Mouse (Mus musculus): ENCODE measurements around the gene Pik3ap1.

The Pik3ap1 gene

GRCm38 (mm10) chr19:41282216-41282615 lies 102.7 kb downstream of the Pik3ap1 start:
- no peak for DNase-seq (ENCODE audit: low spot score in 2 of 2)

DNA sequence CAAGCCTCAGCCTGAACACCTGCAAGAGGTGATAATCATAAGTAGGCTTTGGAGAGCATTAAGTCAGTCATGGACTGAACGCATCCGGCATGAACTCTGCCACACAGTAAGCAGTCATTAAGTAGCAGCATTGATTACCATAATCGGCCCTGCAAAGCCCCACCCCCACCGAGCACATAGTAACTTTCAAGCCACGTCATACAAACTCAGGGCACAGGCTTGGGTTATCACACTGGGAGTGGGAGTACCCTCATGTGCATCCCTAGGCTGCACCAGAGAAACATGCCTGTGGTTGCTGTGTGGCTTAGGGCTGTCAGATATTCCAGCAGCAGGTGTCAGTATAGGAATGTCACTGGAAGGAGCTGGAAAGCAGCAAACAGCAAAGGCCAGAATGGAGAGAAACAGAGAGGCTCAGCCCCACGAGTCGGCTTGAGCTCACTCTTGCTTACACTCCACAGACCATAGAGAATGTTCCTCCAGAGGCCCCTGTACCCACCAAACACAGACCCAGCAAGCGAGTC lies 105.1 kb downstream of the Pik3ap1 start:
- no peak for DNase-seq (ENCODE audit: low spot score in 2 of 2)

DNA sequence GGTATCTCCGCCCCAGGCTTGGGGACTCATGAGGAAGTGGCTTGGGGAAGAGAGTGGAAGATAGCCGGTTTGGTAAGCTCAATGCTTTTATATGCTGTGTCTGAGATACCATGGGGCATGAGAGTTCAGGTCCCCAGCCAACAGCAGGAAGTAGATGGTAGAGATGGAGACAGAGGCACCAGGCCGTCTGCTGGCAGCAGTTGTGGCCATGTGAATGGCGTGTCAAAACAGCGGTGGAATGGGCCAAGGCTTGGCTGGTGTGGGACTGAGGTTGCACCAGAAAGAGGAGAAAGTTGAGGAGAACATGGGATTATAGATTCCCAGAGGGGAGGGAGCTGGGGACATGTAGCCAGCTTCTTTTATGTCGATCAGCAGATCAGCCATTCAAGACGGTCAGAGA lies 106.3 kb downstream of the Pik3ap1 start:
- no peak for DNase-seq (ENCODE audit: low spot score in 2 of 2)

GRCm38 (mm10) chr19:41275588-41275987 lies 109.3 kb downstream of the Pik3ap1 start:
- DNase-seq (ENCODE audit: low spot score in 2 of 2): no peak

DNA sequence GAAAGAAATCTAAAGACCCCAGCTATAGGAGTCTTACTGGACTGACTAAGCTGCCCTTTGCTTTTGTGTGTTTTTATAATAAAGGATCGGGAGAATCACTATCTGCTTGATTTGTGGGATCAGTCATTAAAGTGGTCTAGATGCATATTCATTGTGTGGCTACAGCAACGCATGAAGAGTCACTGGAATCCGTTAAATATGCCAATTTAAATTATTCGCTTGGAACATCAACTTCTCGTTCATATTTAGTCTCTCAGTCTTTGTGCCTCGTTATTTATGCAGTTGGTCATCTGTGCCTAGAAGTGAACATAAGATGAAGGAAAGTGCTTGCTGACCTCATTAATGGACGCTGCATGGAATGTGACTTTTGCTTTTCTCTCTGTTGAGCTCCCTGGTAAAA lies 114.0 kb downstream of the Pik3ap1 start:
- DNase-seq (ENCODE audit: low spot score in 2 of 2): no peak

- no peak for DNase-seq (ENCODE audit: low spot score in 2 of 2)
Measured at GRCm38 (mm10) chr19:41270151-41270727, 114.7 kb downstream of the Pik3ap1 start.

DNA sequence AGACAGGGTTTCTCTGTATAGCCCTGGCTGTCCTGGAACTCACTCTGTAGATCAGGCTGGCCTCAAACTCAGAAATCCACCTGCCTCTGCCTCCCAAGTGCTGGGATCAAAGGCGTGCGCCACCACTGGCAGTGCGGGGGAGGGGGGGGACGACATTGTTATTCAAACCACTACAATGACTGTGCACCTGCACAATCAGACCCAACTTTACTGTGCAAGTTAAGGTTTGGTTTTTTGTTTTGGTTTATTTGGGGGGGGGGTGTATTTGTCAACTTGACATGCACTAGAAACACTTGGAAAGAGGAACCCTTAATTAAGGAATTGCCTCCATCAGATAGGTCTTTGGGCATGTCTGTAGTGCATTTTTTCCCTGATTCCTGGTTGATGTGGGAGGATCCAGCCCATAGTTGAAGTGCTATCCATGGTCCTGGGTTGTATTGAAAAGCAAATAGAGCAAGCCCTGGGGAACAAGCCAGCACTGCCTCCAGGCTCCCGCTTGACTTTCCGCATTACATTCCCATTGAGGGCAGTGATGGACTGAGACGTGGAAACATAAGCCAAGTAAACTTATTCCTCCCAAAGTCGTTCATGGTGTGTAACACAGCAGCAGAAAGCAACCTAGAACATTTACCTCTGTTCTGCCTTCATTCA lies 118.5 kb downstream of the Pik3ap1 start:
- DNase-seq (ENCODE audit: low spot score in 2 of 2): no peak

DNA sequence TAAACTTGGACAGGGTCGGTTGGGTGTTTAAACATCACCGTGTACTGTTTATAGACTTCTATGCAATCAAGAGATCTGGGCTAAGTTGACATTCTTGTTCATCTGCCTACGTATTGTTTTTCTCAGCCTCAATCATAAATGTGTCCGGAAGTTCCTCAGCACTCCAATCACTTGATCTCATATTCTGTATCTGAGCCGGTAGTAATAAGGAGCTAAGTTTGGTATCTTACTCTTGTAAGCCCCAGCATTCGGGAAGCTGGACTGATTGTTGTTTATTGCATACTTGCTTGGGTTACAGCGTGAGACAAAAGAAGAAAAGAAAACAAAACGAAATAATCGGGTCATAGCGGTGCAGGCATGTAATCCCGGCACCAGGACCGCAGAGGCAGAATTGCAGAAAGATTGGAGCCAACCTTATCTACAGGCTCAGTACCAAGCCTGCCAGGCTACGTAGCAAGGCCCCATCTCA lies 120.5 kb downstream of the Pik3ap1 start:
- DNase-seq (ENCODE audit: low spot score in 2 of 2): no peak

GRCm38 (mm10) chr19:41263630-41264295 lies 121.1 kb downstream of the Pik3ap1 start, which contains the start of gene Tm9sf3:
Gene Tm9sf3, minus strand, starts transcription at chr19:41263997.
- peak; percentile 70 to 87 for DNase-seq (ENCODE audit: low spot score in 2 of 2)

DNA sequence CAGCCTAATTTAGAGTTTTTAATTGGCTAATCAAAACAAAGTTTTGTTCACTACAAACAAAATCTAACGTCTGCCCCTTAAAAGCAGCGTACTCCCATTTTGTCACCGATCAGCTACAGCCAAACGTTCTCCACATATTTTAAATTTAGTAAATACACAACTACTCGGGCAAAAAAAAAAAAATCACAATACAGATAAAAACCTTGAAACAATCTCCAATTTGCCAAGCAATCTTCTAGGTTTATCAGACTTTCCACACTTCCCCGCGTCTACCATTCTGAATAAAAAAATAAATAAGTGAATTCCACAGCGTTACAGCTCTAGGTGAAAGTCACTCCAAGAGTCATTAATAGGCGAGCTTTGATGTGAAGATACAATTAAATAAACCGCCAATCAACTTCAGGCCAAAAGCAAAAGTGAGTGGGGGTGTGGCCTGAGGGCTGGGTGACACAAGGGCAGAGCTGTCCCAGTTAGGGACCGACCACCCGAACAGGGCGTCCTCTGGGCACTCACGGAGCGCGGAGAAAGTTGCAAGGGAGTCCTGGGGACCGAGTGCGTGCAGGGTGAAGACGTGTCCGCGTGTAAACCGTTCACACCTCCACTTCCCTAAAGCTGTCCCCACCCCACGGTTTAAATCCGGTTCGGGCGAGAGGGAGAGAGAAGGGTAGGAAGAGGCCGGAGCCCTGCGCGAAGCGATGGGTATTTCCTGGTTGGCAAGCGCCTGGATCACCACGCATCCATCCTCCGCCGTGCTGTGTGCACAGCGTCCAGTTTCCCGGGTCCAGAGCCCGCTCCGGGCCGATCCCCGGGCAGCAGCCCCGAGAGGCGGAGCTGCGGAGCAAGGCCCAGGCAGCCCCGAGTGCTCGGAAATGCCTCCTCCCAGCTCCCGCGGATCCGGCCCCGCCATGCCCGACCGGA lies 121.9 kb downstream of the Pik3ap1 start:
- peak; percentile 35 to 60 for DNase-seq (ENCODE audit: low spot score in 2 of 2)

DNA sequence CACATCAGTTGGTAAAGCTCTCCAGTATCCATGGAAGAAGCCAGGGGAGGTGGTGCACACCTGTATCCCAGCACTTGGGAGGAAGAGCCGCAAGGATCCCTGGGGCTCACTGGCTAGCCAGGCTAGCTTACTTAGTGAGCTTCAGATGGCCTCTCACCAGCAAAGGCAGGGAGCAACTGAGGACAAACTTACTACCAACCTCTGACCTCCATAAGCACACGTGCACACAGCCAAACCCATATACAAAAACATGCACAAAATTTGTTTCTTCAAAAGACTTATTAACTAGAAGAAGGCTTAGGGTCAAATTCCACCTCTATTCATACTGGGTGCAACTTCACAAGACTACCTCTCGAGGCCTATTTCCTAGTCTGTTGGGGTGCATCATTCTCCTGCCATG lies 124.2 kb downstream of the Pik3ap1 start:
- no peak for DNase-seq (ENCODE audit: low spot score in 2 of 2)

DNA sequence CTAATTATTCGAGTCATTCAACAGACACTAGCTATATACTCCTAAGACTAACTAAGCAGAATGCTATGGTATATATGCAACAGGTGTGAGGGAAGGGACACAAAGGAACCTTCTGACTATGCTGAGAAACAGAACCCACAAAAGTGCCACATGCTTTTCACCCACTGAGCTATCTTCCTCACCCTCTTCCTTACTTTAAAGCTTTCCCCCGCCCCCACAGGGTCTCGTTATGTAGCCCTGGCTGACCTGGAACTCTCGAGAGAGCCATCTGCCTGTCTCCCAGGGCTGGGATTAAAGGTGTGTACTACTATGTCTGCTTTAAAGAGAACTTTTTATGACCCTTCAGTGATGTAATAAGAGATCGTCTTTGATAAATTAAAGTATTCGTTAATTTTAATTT lies 125.6 kb downstream of the Pik3ap1 start:
- no peak for DNase-seq (ENCODE audit: low spot score in 2 of 2)

- DNase-seq (ENCODE audit: low spot score in 2 of 2): peak in 1 of 2 experiments; percentile 46
Measured at GRCm38 (mm10) chr19:41258707-41259106, 126.2 kb downstream of the Pik3ap1 start.

DNA sequence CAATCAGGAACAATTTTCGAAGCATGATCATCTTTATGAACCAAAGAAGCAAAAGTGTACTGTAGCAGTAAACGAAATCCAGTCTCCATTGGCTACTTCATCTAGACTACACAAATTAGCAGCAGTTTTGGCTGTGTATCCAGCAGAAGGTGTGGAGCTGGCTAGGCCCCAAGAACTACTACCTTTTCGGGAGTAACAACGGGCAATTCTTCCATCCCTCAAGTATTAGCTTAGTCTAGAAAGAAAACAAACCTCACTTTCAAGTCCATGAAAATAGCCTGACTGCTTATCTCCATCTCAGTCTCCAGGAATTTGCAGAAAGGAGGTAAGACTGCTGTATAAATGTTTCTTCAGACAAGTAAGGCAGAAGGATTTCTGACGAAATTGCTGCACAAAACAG lies 130.3 kb downstream of the Pik3ap1 start:
- DNase-seq (ENCODE audit: low spot score in 2 of 2): no peak

- no peak for DNase-seq (ENCODE audit: low spot score in 2 of 2)
Measured at GRCm38 (mm10) chr19:41248968-41249367, 135.9 kb downstream of the Pik3ap1 start.

GRCm38 (mm10) chr19:41248271-41248670 lies 136.6 kb downstream of the Pik3ap1 start:
- DNase-seq (ENCODE audit: low spot score in 2 of 2): no peak

GRCm38 (mm10) chr19:41246271-41246670 lies 138.6 kb downstream of the Pik3ap1 start:
- no peak for DNase-seq (ENCODE audit: low spot score in 2 of 2)

- DNase-seq (ENCODE audit: low spot score in 2 of 2): peak in 1 of 2 experiments; percentile 56
Measured at GRCm38 (mm10) chr19:41244581-41244980, 140.3 kb downstream of the Pik3ap1 start.

- no peak for DNase-seq (ENCODE audit: low spot score in 2 of 2)
Measured at GRCm38 (mm10) chr19:41241997-41242396, 142.9 kb downstream of the Pik3ap1 start.

DNA sequence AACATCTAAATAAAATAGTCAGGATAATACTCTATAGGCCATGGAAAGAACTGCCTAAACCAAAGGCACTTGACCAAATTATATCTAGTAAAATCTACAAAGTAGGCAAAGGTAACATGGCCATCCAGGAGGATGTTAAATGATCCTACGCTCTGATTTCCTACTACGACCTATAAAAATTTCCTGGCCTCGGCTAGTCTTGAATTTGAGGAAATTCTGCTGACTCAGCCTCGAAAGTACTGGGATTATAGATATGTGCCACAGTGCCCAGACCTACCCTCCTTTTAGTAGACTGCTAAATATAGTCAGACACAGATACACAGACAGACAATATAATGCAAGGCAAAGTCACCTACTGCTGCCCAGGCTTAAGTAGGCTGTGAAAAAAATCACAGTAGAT lies 151.2 kb downstream of the Pik3ap1 start:
- DNase-seq (ENCODE audit: low spot score in 2 of 2): no peak

Data from cerebellum, postnatal 4 days (tissue).